Mouse (Mus musculus) lung, embryonic 15.5 days (tissue): ENCODE data around the gene Dcps. TPM values are rescaled to one million over a fixed set of nuclear protein-coding genes. Genes with fewer than 3 reads are reported as not detected.
"Not testable (repeated sequence)": the region's sequence is repeated elsewhere in the genome, so short reads cannot be mapped to it uniquely, and the experiment has no call there.

ENCODE experiments used
- ATAC-seq: fragments of 200-750 bp; cut with Nextera tagmentation; 2 replicates; pipeline ENCODE4 v1.8.0; 2017; ENCODE audit warnings: moderate number of reproducible peaks, borderline replicate concordance; ENCODE audit not compliant: low FRiP score, low TSS enrichment; ENCODE audit errors: extremely low read depth
- H3K27ac ChIP-seq: fragments of 300-500 bp; sonication (generic); 2 replicates; pipeline ENCODE4 v1.5.1; 2015; ENCODE audit warnings: moderate library complexity, mild to moderate bottlenecking, inconsistent platforms
- H3K27me3 ChIP-seq: fragments of 300-500 bp; sonication (generic); 2 replicates; pipeline ENCODE4 v1.6.1; 2015; ENCODE audit warnings: inconsistent platforms
- H3K36me3 ChIP-seq: fragments of 300-500 bp; sonication (generic); 2 replicates; pipeline ENCODE4 v1.6.1; 2015; ENCODE audit warnings: inconsistent platforms
- H3K4me1 ChIP-seq: fragments of 300-500 bp; sonication (generic); 2 replicates; pipeline ENCODE4 v1.6.1; 2015; ENCODE audit warnings: inconsistent platforms
- H3K4me2 ChIP-seq: fragments of 300-500 bp; sonication (generic); 2 replicates; pipeline ENCODE4 v1.6.1; 2015; ENCODE audit warnings: inconsistent platforms, mild to moderate bottlenecking, moderate library complexity
- H3K4me3 ChIP-seq: fragments of 300-500 bp; sonication (generic); 2 replicates; pipeline ENCODE4 v1.5.1; 2015; ENCODE audit warnings: mild to moderate bottlenecking, inconsistent platforms
- H3K9ac ChIP-seq: fragments of 300-500 bp; sonication (generic); 2 replicates; pipeline ENCODE4 v1.6.1; 2015; ENCODE audit warnings: inconsistent platforms
- H3K9me3 ChIP-seq: fragments of 300-500 bp; sonication (generic); 2 replicates; pipeline ENCODE4 v1.6.1; 2016; ENCODE audit warnings: inconsistent platforms
- WGBS: fragments of 180-500 bp; shearing (Covaris S2); methylation state at CpG from one replicate; pipeline ENCODE4 v1.1.7; 2015; 5-methylcytosine and 5-hydroxymethylcytosine counted together
- polyA plus RNA-seq: library from polyadenylated mRNA; unstranded; fragments of >200 nt; fragmentation: Nextera tagmentation; extraction: Ambion mirVana; gene quantifications from 2 replicates; pipeline ENCODE4 v1.2.1, GENCODE M21; 2015

Gene Dcps
- polyA plus RNA-seq, 1 experiment from 2014 or later, result 92.6 TPM

- H3K9me3 ChIP-seq, result no peaks in the 10 kb centered on the region
- ATAC-seq, result no peak
- no peak overlapping the region for H3K4me2 ChIP-seq
- WGBS, result 83% methylated on average over 1 of the region's 1 CpGs
- H3K4me1 ChIP-seq, result no peaks in the 10 kb centered on the region
- no peak overlapping the region for H3K27ac ChIP-seq
- no peaks in the 10 kb centered on the region for H3K27me3 ChIP-seq
- no peak overlapping the region for H3K9ac ChIP-seq
- no peaks in the 10 kb centered on the region for H3K36me3 ChIP-seq
- H3K4me3 ChIP-seq, result no peak overlapping the region
Observed at GRCm38 (mm10) chr9:35152923-35153322, 22.9 kb downstream of the Dcps start.

- H3K4me3 ChIP-seq, H3K9me3 ChIP-seq, H3K27ac ChIP-seq, ATAC-seq, H3K36me3 ChIP-seq, H3K4me2 ChIP-seq, H3K27me3 ChIP-seq, H3K9ac ChIP-seq, H3K4me1 ChIP-seq: not testable (repeated sequence)
Observed at GRCm38 (mm10) chr9:35148822-35149221, 27.0 kb downstream of the Dcps start.

- H3K9ac ChIP-seq, ATAC-seq, H3K27ac ChIP-seq, H3K4me2 ChIP-seq, H3K36me3 ChIP-seq, H3K4me1 ChIP-seq, H3K4me3 ChIP-seq, H3K9me3 ChIP-seq, H3K27me3 ChIP-seq: not testable (repeated sequence)
- WGBS, result 92% methylated on average over 14 of the region's 14 CpGs
Observed at GRCm38 (mm10) chr9:35147261-35147660, 28.6 kb downstream of the Dcps start.

- H3K4me3 ChIP-seq, result no peak overlapping the region
- no peak overlapping the region for H3K4me2 ChIP-seq
- H3K9ac ChIP-seq, result no peak overlapping the region
- H3K36me3 ChIP-seq, result no peaks in the 10 kb centered on the region
- no peaks in the 10 kb centered on the region for H3K4me1 ChIP-seq
- H3K27ac ChIP-seq, result no peak overlapping the region
- H3K9me3 ChIP-seq, result no peaks in the 10 kb centered on the region
- no peak for ATAC-seq
- WGBS, result 62% methylated on average over 1 of the region's 1 CpGs
- no peaks in the 10 kb centered on the region for H3K27me3 ChIP-seq
Observed at GRCm38 (mm10) chr9:35145829-35146228, 30.0 kb downstream of the Dcps start.

- H3K36me3 ChIP-seq, result no peaks in the 10 kb centered on the region
- no peaks in the 10 kb centered on the region for H3K27me3 ChIP-seq
- no peak for ATAC-seq
Observed at GRCm38 (mm10) chr9:35145118-35145517, 30.7 kb downstream of the Dcps start.

GRCm38 (mm10) chr9:35142221-35142620 lies 33.6 kb downstream of the Dcps start:
- Histone ChIP-seq H3K4me3 (no peak overlapping the region), H3K9ac (no peak overlapping the region), H3K4me1 (no peaks in the 10 kb centered on the region), H3K27me3 (no peaks in the 10 kb centered on the region), H3K9me3 (no peaks in the 10 kb centered on the region), H3K27ac (no peak overlapping the region), H3K4me2 (no peak overlapping the region), H3K36me3 (no peaks in the 10 kb centered on the region)
- 48% methylated on average over 2 of the region's 2 CpGs for WGBS
- ATAC-seq, result no peak

More at GRCm38 (mm10) chr9:35145118-35145517, 30.7 kb downstream of the Dcps start:
- Histone ChIP-seq H3K4me3 (no peak overlapping the region), H3K9me3 (no peaks in the 10 kb centered on the region), H3K9ac (no peak overlapping the region), H3K27ac (no peak overlapping the region), H3K4me1 (no peaks in the 10 kb centered on the region), H3K4me2 (no peak overlapping the region)
- 75% methylated on average over 9 of the region's 9 CpGs for WGBS

- no peak overlapping the region for H3K4me3 ChIP-seq
- no peaks in the 10 kb centered on the region for H3K36me3 ChIP-seq
- H3K27ac ChIP-seq, result no peak overlapping the region
- 69% methylated on average over 5 of the region's 5 CpGs for WGBS
- no peak overlapping the region for H3K9ac ChIP-seq
- H3K27me3 ChIP-seq, result no peaks in the 10 kb centered on the region
- H3K4me2 ChIP-seq, result no peak overlapping the region
- no peak for ATAC-seq
- 0 out of 2 replicates have a peak, but pooled peaks cover 8% of the 10 kb centered on the region for H3K4me1 ChIP-seq
- H3K9me3 ChIP-seq, result no peaks in the 10 kb centered on the region
Observed at GRCm38 (mm10) chr9:35139231-35139744, 36.6 kb downstream of the Dcps start.

- H3K36me3 ChIP-seq, result no peaks in the 10 kb centered on the region
- no peak overlapping the region for H3K27ac ChIP-seq
- no peak overlapping the region for H3K9ac ChIP-seq
- ATAC-seq, result no peak
- no peaks in the 10 kb centered on the region for H3K9me3 ChIP-seq
- no peak overlapping the region for H3K4me2 ChIP-seq
- no peak overlapping the region for H3K4me3 ChIP-seq
- no peaks in the 10 kb centered on the region for H3K27me3 ChIP-seq
- 77% methylated on average over 7 of the region's 7 CpGs for WGBS
- 0 out of 2 replicates have a peak, but pooled peaks cover 8% of the 10 kb centered on the region for H3K4me1 ChIP-seq
Observed at GRCm38 (mm10) chr9:35138029-35138428, 37.8 kb downstream of the Dcps start.

- H3K4me1 ChIP-seq, result 0 out of 2 replicates have a peak, but pooled peaks cover 8% of the 10 kb centered on the region
- H3K9ac ChIP-seq, result no peak overlapping the region
- H3K9me3 ChIP-seq, result no peaks in the 10 kb centered on the region
- H3K27me3 ChIP-seq, result no peaks in the 10 kb centered on the region
- no peak overlapping the region for H3K4me3 ChIP-seq
- no peak overlapping the region for H3K4me2 ChIP-seq
- ATAC-seq, result 0 out of 2 replicates have a peak, but pooled peaks have one; percentile 8
- 44% methylated on average over 6 of the region's 6 CpGs for WGBS
- H3K27ac ChIP-seq, result no peak overlapping the region; the same call in 1 of the 2 replicates
- no peaks in the 10 kb centered on the region for H3K36me3 ChIP-seq
Observed at GRCm38 (mm10) chr9:35135575-35135974, 40.3 kb downstream of the Dcps start.

GRCm38 (mm10) chr9:35131637-35132397 lies 44.0 kb downstream of the Dcps start:
- no peak overlapping the region for H3K4me3 ChIP-seq
- H3K9ac ChIP-seq, result no peak overlapping the region
- no peaks in the 10 kb centered on the region for H3K27me3 ChIP-seq
- H3K9me3 ChIP-seq, result no peaks in the 10 kb centered on the region
- no peak for ATAC-seq
- no peak overlapping the region for H3K27ac ChIP-seq
- H3K4me1 ChIP-seq, result peaks cover 23% of the 10 kb centered on the region
- 80% methylated on average over 16 of the region's 16 CpGs for WGBS
- H3K4me2 ChIP-seq, result no peak overlapping the region
- H3K36me3 ChIP-seq, result no peaks in the 10 kb centered on the region

GRCm38 (mm10) chr9:35128995-35129418 lies 46.9 kb downstream of the Dcps start:
- H3K9me3 ChIP-seq, result no peaks in the 10 kb centered on the region
- H3K4me1 ChIP-seq, result peaks cover 21% of the 10 kb centered on the region
- WGBS, result 53% methylated on average over 9 of the region's 9 CpGs
- ATAC-seq, result no peak
- H3K4me3 ChIP-seq, result no peak overlapping the region
- H3K27ac ChIP-seq, result no peak overlapping the region; the same call in 1 of the 2 replicates
- no peak overlapping the region for H3K9ac ChIP-seq
- peaks cover 10% of the 10 kb centered on the region; the same call in 1 of the 2 replicates for H3K36me3 ChIP-seq
- H3K27me3 ChIP-seq, result no peaks in the 10 kb centered on the region
- no peak overlapping the region for H3K4me2 ChIP-seq

GRCm38 (mm10) chr9:35128564-35128963 lies 47.3 kb downstream of the Dcps start:
- no peak overlapping the region for H3K4me2 ChIP-seq
- peaks cover 24% of the 10 kb centered on the region for H3K4me1 ChIP-seq
- H3K36me3 ChIP-seq, result peaks cover 10% of the 10 kb centered on the region; the same call in 1 of the 2 replicates
- H3K9ac ChIP-seq, result no peak overlapping the region
- WGBS, result 78% methylated on average over 3 of the region's 3 CpGs
- no peak for ATAC-seq
- no peak overlapping the region; the same call in 1 of the 2 replicates for H3K27ac ChIP-seq
- no peaks in the 10 kb centered on the region for H3K27me3 ChIP-seq
- no peaks in the 10 kb centered on the region for H3K9me3 ChIP-seq
- H3K4me3 ChIP-seq, result no peak overlapping the region
